Mouse (Mus musculus): Measurements from ENCODE around the gene Tmprss9. TPM values are rescaled to one million over a fixed set of nuclear protein-coding genes. Genes with fewer than 3 reads are reported as not detected.

Gene Tmprss9
- polyA plus RNA-seq, 1 experiment from 2014 or later: 0.05 TPM

DNA sequence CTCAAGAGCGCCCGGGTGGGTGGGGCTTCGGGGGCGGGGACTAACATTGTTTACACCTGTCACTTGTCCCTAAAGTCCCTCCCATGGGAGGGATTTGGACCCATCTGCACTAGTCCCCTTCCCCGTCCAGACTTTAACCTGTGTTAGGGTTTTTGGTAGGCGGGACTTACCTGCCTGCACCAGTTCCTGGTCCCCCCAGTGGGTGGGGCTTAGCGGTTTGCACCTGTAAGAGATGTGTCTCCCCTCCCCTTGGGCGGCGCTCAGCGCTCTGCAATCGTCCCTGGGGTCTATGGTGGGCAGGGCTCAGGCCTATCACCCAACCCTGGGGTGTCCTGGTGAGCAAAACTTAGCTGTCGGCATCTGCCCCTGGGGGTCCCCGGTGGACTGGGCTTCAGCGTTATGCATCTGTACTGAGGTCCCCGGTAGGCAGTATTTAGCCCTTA lies 45.7 kb downstream of the Tmprss9 start:
- peak; percentile 35; the same call in 1 of the 2 replicates for ATAC-seq (ENCODE audit: insufficient read depth)
- peak overlapping the region; percentile 69 for H3K27ac ChIP-seq (ENCODE audit: low read depth)
- peak overlapping the region; percentile 78 for H3K4me3 ChIP-seq (ENCODE audit: low read depth, low read length)
- peak overlapping the region; percentile 86 for H3K9ac ChIP-seq
- 0 out of 2 replicates have a peak, but pooled peaks cover 2% of the 10 kb centered on the region for H3K4me1 ChIP-seq (ENCODE audit: insufficient read depth)
- DNase-seq: peak; percentile 59
- TF ChIP-seq CTCF (IDR thresholded peaks at IDR 0.05; ENCODE audit: low read depth): no peak
- no peaks in the 10 kb centered on the region for H3K9me3 ChIP-seq (ENCODE audit: low read depth, low read length)
- WGBS: under 1% methylated on average over 15 of the region's 15 CpGs
- H3K27me3 ChIP-seq (ENCODE audit: insufficient read depth, low read length): no peaks in the 10 kb centered on the region
- peaks cover 27% of the 10 kb centered on the region; the same call in 1 of the 2 replicates for H3K36me3 ChIP-seq (ENCODE audit: insufficient read depth)
- H3K4me2 ChIP-seq: peak overlapping the region; percentile 95

DNA sequence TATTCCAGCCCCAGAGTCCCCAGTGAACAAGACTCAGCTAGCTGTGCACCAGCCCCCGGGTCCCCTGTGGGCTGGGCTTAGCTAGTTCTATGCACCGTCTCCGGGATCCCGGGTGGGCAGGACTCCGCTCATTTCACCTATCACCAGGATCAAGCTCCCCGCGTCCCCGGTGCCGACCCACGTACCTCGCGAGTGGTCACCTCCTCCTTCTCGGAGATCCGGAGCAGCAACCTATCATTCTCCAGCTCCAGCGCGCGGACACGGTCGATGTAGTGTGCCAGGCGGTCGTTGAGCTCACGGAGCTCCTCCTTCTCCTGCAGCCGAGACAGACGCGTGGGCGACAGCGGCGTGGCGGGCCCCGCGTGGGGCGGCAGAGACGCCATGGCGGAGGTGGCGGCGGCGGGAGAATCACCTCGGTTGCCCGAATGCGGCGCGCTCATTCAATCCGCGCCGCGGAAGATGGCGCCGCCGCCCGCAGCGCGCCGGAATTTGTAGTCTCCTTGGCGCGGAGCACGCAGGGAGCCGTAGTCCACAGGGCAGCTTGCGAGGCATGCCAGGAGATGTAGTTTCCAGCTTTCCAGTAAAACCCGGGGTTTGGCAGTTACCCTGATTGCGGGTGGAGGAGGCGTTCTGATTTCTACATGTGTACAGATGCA lies 46.3 kb downstream of the Tmprss9 start, which contains the start of gene Lmnb2:
TSS of gene Lmnb2 (minus strand) at position 467 of the 656 bp plus-strand sequence.
- no peaks in the 10 kb centered on the region for H3K27me3 ChIP-seq (ENCODE audit: insufficient read depth, low read length)
- H3K9ac ChIP-seq: peak within 1 kb of the TSS; percentile 86
- peak within 1 kb of the TSS; percentile 69 for H3K27ac ChIP-seq (ENCODE audit: low read depth)
- 0 out of 2 replicates have a peak, but pooled peaks cover 5% of the 10 kb centered on the region for H3K4me1 ChIP-seq (ENCODE audit: insufficient read depth)
- H3K36me3 ChIP-seq (ENCODE audit: insufficient read depth): peaks cover 22% of the 10 kb centered on the region; the same call in 1 of the 2 replicates
- TF ChIP-seq CTCF (IDR thresholded peaks at IDR 0.05; ENCODE audit: low read depth): no peak
- WGBS: under 1% methylated on average over 61 of the region's 61 CpGs
- peak within 1 kb of the TSS; percentile 95 for H3K4me2 ChIP-seq
- peak; percentile 91 for DNase-seq
- no peaks in the 10 kb centered on the region for H3K9me3 ChIP-seq (ENCODE audit: low read depth, low read length)
- ATAC-seq (ENCODE audit: insufficient read depth): peak; percentile 62; the same call in 1 of the 2 replicates
- peak within 1 kb of the TSS; percentile 78 for H3K4me3 ChIP-seq (ENCODE audit: low read depth, low read length)

DNA sequence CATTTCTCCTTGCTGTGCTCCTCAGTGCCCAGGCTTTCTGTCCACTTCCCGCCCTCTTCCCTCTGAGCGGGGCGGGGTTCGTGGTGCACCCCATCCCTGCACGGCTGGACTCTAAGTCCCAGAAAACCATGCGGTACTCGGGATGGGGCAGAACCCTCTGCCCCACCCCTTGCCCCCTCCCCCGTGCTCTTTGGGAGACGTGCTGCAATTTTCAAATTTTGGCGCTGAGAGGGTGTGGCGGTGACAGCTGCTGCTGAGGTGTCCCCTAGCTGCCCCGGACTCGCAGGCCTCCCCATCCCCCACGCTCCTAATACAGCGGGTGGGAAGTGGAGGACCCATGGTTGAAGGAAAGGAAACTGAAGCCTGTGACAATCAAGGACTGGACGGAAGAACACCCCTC lies 50.3 kb downstream of the Tmprss9 start:
- Histone ChIP-seq H3K9ac (peak overlapping the region; percentile 49), H3K27ac (ENCODE audit: low read depth) (peak overlapping the region; percentile 62), H3K4me3 (ENCODE audit: low read depth, low read length) (peak overlapping the region; percentile 33), H3K36me3 (ENCODE audit: insufficient read depth) (no peaks in the 10 kb centered on the region), H3K27me3 (ENCODE audit: insufficient read depth, low read length) (no peaks in the 10 kb centered on the region), H3K4me2 (peak overlapping the region; percentile 67), H3K9me3 (ENCODE audit: low read depth, low read length) (no peaks in the 10 kb centered on the region), H3K4me1 (ENCODE audit: insufficient read depth) (0 out of 2 replicates have a peak, but pooled peaks cover 5% of the 10 kb centered on the region)
- DNase-seq (peak; percentile 82), ATAC-seq (ENCODE audit: insufficient read depth) (peak; percentile 61)
- WGBS: 1% methylated on average over 16 of the region's 16 CpGs
- TF ChIP-seq CTCF (IDR thresholded peaks at IDR 0.05; ENCODE audit: low read depth): no peak

DNA sequence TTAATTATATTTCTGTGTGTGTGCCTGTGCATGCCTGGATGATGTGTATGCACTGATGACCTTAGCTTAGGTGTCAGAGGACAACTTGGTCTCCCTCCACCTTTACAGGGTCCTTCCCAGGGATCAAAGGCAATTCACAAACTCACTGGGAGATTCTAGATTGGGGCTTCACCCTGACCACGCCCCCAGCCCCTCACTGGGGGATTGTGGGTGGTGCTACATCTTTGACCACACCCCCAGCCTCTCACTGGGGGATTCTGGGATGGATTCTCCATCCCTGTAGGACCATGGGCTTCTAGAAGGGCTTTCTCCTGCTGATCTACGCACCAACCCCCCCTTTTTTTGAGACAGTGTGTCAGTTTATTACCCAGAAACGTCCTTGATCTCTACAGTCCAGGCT lies 53.8 kb downstream of the Tmprss9 start:
- H3K27me3 ChIP-seq (ENCODE audit: insufficient read depth, low read length): peaks cover 4% of the 10 kb centered on the region
- no peak overlapping the region for H3K4me3 ChIP-seq (ENCODE audit: low read depth, low read length)
- TF ChIP-seq CTCF (IDR thresholded peaks at IDR 0.05; ENCODE audit: low read depth): no peak
- DNase-seq (no peak), ATAC-seq (ENCODE audit: insufficient read depth) (no peak)
- H3K9me3 ChIP-seq (ENCODE audit: low read depth, low read length): no peaks in the 10 kb centered on the region
- no peak overlapping the region for H3K27ac ChIP-seq (ENCODE audit: low read depth)
- H3K4me1 ChIP-seq (ENCODE audit: insufficient read depth): 0 out of 2 replicates have a peak, but pooled peaks cover 6% of the 10 kb centered on the region
- no peak overlapping the region for H3K4me2 ChIP-seq
- 45% methylated on average over 3 of the region's 3 CpGs for WGBS
- H3K36me3 ChIP-seq (ENCODE audit: insufficient read depth): no peaks in the 10 kb centered on the region
- no peak overlapping the region for H3K9ac ChIP-seq

DNA sequence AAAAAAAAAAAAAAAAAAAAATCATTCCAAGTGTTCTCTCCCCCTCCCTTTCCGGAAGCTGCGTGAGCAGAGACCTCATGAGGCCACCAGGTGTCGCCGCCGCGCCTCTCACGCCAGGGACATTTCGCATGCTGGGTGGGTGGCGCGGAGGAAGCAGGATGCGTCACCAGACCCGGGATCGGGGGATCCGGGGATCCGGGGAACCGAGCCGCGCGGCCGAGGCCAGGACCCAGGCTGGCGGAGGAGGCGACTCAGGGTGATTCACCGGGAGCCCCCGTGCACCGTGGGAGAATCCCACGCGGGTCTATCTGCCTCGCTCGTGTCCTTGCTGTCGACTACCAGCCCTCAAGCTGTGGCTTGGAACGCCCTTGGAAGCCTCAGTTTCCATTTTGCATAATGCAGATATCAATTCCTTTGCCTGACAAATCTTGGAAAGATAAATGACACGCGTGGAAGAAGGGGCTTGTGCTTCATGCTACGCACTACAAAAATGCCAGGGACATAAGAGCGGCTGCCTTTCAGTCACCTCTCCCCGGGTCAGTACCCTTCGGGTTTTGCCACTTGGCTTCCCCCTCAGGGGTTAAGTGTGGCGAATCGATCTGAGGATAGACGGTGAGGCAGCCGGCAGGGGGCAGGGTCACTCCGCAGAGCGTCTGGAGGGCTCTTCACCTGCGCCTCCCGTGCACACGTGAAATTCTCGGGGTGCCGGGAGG lies 57.1 kb downstream of the Tmprss9 start:
- Histone ChIP-seq H3K4me1 (ENCODE audit: insufficient read depth) (peaks cover 31% of the 10 kb centered on the region), H3K9me3 (ENCODE audit: low read depth, low read length) (no peaks in the 10 kb centered on the region), H3K4me3 (ENCODE audit: low read depth, low read length) (peak overlapping the region; percentile 50), H3K9ac (peak overlapping the region; percentile 62), H3K4me2 (peak overlapping the region; percentile 96), H3K27me3 (ENCODE audit: insufficient read depth, low read length) (peaks cover 36% of the 10 kb centered on the region), H3K36me3 (ENCODE audit: insufficient read depth) (no peaks in the 10 kb centered on the region), H3K27ac (ENCODE audit: low read depth) (peak overlapping the region; percentile 95)
- peak; percentile 94 for TF ChIP-seq CTCF (IDR thresholded peaks at IDR 0.05; ENCODE audit: low read depth)
- DNase-seq: peak; percentile 96
- peak; percentile 28 for ATAC-seq (ENCODE audit: insufficient read depth)
- WGBS: under 1% methylated on average over 48 of the region's 48 CpGs

DNA sequence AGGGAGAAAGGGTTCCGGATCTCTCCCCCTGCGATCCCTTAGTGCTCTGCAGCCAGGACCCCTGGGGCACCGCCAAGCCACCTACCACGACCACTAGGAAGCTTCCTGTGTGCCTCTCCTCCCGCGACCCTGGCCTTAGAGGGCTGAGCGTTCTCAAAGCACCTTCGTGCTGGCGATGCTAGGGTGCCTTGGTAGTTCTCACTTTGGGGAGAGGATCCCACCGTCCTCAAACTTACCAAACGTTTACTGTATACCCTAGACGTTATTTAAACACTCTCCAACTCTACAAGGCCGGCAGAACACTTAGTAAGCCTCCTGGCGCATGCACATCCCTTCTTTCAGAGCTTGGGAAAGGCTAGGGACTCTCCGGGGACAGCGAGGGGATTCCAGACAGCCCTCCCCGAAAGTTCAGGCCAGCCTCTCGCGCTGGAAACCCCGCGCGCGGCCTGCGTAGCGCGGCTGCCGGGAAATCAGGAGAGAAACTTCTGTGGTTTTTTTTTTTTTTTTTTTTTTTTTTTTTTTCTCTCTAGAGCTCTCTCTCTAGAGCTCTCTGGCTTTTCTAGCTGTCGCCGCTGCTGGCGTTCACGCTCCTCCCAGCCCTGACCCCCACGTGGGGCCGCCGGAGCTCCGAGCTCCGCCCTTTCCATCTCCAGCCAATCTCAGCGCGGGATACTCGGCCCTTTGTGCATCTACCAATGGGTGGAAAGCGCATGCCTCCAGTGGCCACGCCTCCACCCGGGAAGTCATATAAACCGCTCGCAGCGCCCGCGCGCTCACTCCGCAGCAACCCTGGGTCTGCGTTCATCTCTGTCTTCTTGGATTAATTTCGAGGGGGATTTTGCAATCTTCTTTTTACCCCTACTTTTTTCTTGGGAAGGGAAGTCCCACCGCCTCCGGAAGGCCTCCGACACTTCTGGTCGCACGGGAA lies 57.9 kb downstream of the Tmprss9 start, which contains the start of gene Gadd45b:
TSS of gene Gadd45b (plus strand) at position 775 of the 928 bp plus-strand sequence.
- peak within 1 kb of the TSS; percentile 63 for H3K4me3 ChIP-seq (ENCODE audit: low read depth, low read length)
- no peaks in the 10 kb centered on the region for H3K36me3 ChIP-seq (ENCODE audit: insufficient read depth)
- peaks cover 43% of the 10 kb centered on the region for H3K27me3 ChIP-seq (ENCODE audit: insufficient read depth, low read length)
- H3K9me3 ChIP-seq (ENCODE audit: low read depth, low read length): no peaks in the 10 kb centered on the region
- peaks cover 32% of the 10 kb centered on the region for H3K4me1 ChIP-seq (ENCODE audit: insufficient read depth)
- H3K4me2 ChIP-seq: peak within 1 kb of the TSS; percentile 96
- WGBS: under 1% methylated on average over 56 of the region's 56 CpGs
- H3K27ac ChIP-seq (ENCODE audit: low read depth): peak within 1 kb of the TSS; percentile 95
- peak within 1 kb of the TSS; percentile 71 for H3K9ac ChIP-seq
- no peak for TF ChIP-seq CTCF (IDR thresholded peaks at IDR 0.05; ENCODE audit: low read depth)
- peak; percentile 87 for ATAC-seq (ENCODE audit: insufficient read depth)
- DNase-seq: peak; percentile 100

Data from lung, embryonic 14.5 days (tissue).